Mouse (Mus musculus): Measurements from ENCODE around the gene Serac1. TPM values are rescaled to one million over a fixed set of nuclear protein-coding genes. Genes with fewer than 3 reads are reported as not detected.

Serac1 gene
- polyA plus RNA-seq, 1 experiment, result 7.0 TPM

GRCm38 (mm10) chr17:5997380-5998234, 81.9 kb downstream of the Serac1 start:
- Histone ChIP-seq H3K27ac (ENCODE audit: control insufficient read depth, insufficient read depth, low read length) (no peak overlapping the region), H3K27me3 (ENCODE audit: control insufficient read depth, insufficient read depth, low read length) (no peaks in the 10 kb centered on the region), H3K36me3 (ENCODE audit: control insufficient read depth, insufficient read depth, low read length) (no peaks in the 10 kb centered on the region), H3K4me3 (ENCODE audit: control insufficient read depth, insufficient read depth, low read length) (no peak overlapping the region), H3K4me1 (replicated peaks; ENCODE audit: control insufficient read depth, insufficient read depth, low read length) (peaks cover 10% of the 10 kb centered on the region)
- 89% methylated on average over 16 of the region's 16 CpGs for WGBS
- DNase-seq, result no peak
- TF ChIP-seq POLR2A (IDR thresholded peaks at IDR 0.05; ENCODE audit: control insufficient read depth, extremely low read depth, insufficient read depth, low read length, poor library complexity) (no peak), CTCF (IDR thresholded peaks at IDR 0.05; ENCODE audit: borderline replicate concordance, control insufficient read depth, extremely low read depth, insufficient read depth, low read length, poor library complexity) (no peak)

- TF ChIP-seq POLR2A (IDR thresholded peaks at IDR 0.05; ENCODE audit: control insufficient read depth, extremely low read depth, insufficient read depth, low read length, poor library complexity), result no peak
- no peak for TF ChIP-seq CTCF (IDR thresholded peaks at IDR 0.05; ENCODE audit: borderline replicate concordance, control insufficient read depth, extremely low read depth, insufficient read depth, low read length, poor library complexity)
- no peak for DNase-seq
- Histone ChIP-seq H3K27ac (ENCODE audit: control insufficient read depth, insufficient read depth, low read length) (no peak overlapping the region), H3K36me3 (ENCODE audit: control insufficient read depth, insufficient read depth, low read length) (no peaks in the 10 kb centered on the region), H3K4me3 (ENCODE audit: control insufficient read depth, insufficient read depth, low read length) (no peak overlapping the region), H3K4me1 (replicated peaks; ENCODE audit: control insufficient read depth, insufficient read depth, low read length) (no peaks in the 10 kb centered on the region; the same call in 1 of the 2 replicates), H3K27me3 (ENCODE audit: control insufficient read depth, insufficient read depth, low read length) (no peaks in the 10 kb centered on the region)
- WGBS, result 93% methylated on average over 14 of the region's 14 CpGs
Measured at GRCm38 (mm10) chr17:5996589-5996988, 83.0 kb downstream of the Serac1 start.

GRCm38 (mm10) chr17:5994606-5995005, 84.9 kb downstream of the Serac1 start:
- Histone ChIP-seq H3K36me3 (ENCODE audit: control insufficient read depth, insufficient read depth, low read length) (no peaks in the 10 kb centered on the region), H3K4me1 (replicated peaks; ENCODE audit: control insufficient read depth, insufficient read depth, low read length) (no peaks in the 10 kb centered on the region), H3K27ac (ENCODE audit: control insufficient read depth, insufficient read depth, low read length) (no peak overlapping the region), H3K4me3 (ENCODE audit: control insufficient read depth, insufficient read depth, low read length) (no peak overlapping the region), H3K27me3 (ENCODE audit: control insufficient read depth, insufficient read depth, low read length) (no peaks in the 10 kb centered on the region)
- no peak for DNase-seq
- TF ChIP-seq POLR2A (IDR thresholded peaks at IDR 0.05; ENCODE audit: control insufficient read depth, extremely low read depth, insufficient read depth, low read length, poor library complexity) (no peak), CTCF (IDR thresholded peaks at IDR 0.05; ENCODE audit: borderline replicate concordance, control insufficient read depth, extremely low read depth, insufficient read depth, low read length, poor library complexity) (no peak)
- 87% methylated on average over 6 of the region's 6 CpGs for WGBS

- no peaks in the 10 kb centered on the region for H3K27me3 ChIP-seq (ENCODE audit: control insufficient read depth, insufficient read depth, low read length)
- 98% methylated on average over 3 of the region's 3 CpGs for WGBS
Measured at GRCm38 (mm10) chr17:5993581-5994260, 85.8 kb downstream of the Serac1 start.

GRCm38 (mm10) chr17:5992866-5993580, 86.5 kb downstream of the Serac1 start:
- Histone ChIP-seq H3K4me1 (replicated peaks; ENCODE audit: control insufficient read depth, insufficient read depth, low read length) (no peaks in the 10 kb centered on the region), H3K27me3 (ENCODE audit: control insufficient read depth, insufficient read depth, low read length) (no peaks in the 10 kb centered on the region), H3K4me3 (ENCODE audit: control insufficient read depth, insufficient read depth, low read length) (no peak overlapping the region), H3K36me3 (ENCODE audit: control insufficient read depth, insufficient read depth, low read length) (no peaks in the 10 kb centered on the region), H3K27ac (ENCODE audit: control insufficient read depth, insufficient read depth, low read length) (no peak overlapping the region)
- DNase-seq, result no peak
- WGBS, result 96% methylated on average over 5 of the region's 5 CpGs
- TF ChIP-seq CTCF (IDR thresholded peaks at IDR 0.05; ENCODE audit: borderline replicate concordance, control insufficient read depth, extremely low read depth, insufficient read depth, low read length, poor library complexity), result no peak
- no peak for TF ChIP-seq POLR2A (IDR thresholded peaks at IDR 0.05; ENCODE audit: control insufficient read depth, extremely low read depth, insufficient read depth, low read length, poor library complexity)

More at GRCm38 (mm10) chr17:5993581-5994260, 85.8 kb downstream of the Serac1 start:
- no peak for TF ChIP-seq CTCF (IDR thresholded peaks at IDR 0.05; ENCODE audit: borderline replicate concordance, control insufficient read depth, extremely low read depth, insufficient read depth, low read length, poor library complexity)
- no peak for TF ChIP-seq POLR2A (IDR thresholded peaks at IDR 0.05; ENCODE audit: control insufficient read depth, extremely low read depth, insufficient read depth, low read length, poor library complexity)
- Histone ChIP-seq H3K4me3 (ENCODE audit: control insufficient read depth, insufficient read depth, low read length) (no peak overlapping the region), H3K36me3 (ENCODE audit: control insufficient read depth, insufficient read depth, low read length) (no peaks in the 10 kb centered on the region), H3K4me1 (replicated peaks; ENCODE audit: control insufficient read depth, insufficient read depth, low read length) (no peaks in the 10 kb centered on the region), H3K27ac (ENCODE audit: control insufficient read depth, insufficient read depth, low read length) (no peak overlapping the region)
- DNase-seq, result no peak

Other genes starting within 250 kb of the Serac1 start
- gene Snx9, start 238.4 kb downstream of the Serac1 start, polyA plus RNA-seq (2012; rRNA removed), result 11.2 and 12.5 TPM in 2 replicates
- 9.0 and 9.8 TPM in 2 replicates for gene Synj2, start 138.5 kb downstream of the Serac1 start, polyA plus RNA-seq (2012; rRNA removed)
- gene Gtf2h5, start within 50 bp of the Serac1 start, polyA plus RNA-seq (2012; rRNA removed), result 15.1 and 21.3 TPM in 2 replicates
- 58.8 and 62.9 TPM in 2 replicates for gene Tulp4, start 26.7 kb upstream of the Serac1 start, polyA plus RNA-seq (2012; rRNA removed)
- gene Tmem181a, start 177.1 kb upstream of the Serac1 start, polyA plus RNA-seq (2012; rRNA removed), result 11.9 and 13.8 TPM in 2 replicates
- 6.6 and 8.0 TPM in 2 replicates for gene Dynlt1a, start 237.8 kb upstream of the Serac1 start, polyA plus RNA-seq (2012; rRNA removed)